In the genomic region with DNA sequence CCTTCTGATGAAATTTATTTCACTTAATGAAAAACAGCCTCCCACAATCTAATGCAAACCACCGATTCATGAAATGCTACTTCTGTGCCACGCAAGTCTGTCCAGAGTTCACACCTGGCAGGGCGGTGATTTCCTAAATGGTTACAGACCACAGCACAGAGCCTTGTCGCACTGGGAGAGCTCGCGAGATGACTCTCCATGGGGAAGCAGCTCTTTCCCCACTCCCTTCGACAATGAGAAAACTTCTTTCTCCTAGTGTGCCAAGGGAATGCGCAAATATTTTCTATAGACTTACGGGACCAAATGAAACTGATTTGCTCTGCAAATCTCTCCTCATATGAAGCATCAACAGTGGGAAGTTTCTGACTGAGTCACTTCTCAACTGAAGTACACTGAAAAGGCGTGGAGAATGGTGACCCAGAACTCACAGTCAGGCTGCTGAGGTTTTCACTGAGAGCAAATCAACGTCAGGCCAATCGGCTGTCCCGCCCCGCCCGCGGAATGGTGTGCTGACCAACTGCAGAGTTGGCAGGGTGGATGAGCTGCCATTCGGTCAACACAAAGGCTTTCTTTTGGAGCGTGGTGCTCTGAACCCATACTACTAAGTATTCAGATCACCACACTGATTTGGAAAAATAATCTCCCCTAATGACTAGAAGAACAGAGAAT, we compare ENCODE assay signal across 10 mouse cellular contexts.
A peak's percentile ranks its signal among the peaks of the same experiment; 100 is the strongest.
DNase-seq lines count a peak whose midpoint lies in the region; ATAC-seq and TF ChIP-seq lines count a peak whose summit lies in the region.
"Had no signal": no experiment of that assay in that cellular context is flagged by ENCODE, and none has a peak within 500 bp of the region (broad histone marks: within the 10 kb centered on the region; RNA-seq: fewer than 3 reads in every experiment).

No protein-coding gene starts in this region.

- no peak for ATAC-seq in cerebellum, adult (ENCODE audit: insufficient number of reproducible peaks, low FRiP score, low TSS enrichment)
- ATAC-seq in kidney, postnatal 0 days (replicated peaks; ENCODE audit: low FRiP score, low read depth) = no peak
- peak; percentile 37; the same call in 1 of the 2 replicates for ATAC-seq in hindbrain, embryonic 16.5 days

- H3K27ac ChIP-seq in kidney, postnatal 0 days = 0 out of 2 replicates have a peak overlapping the region, but pooled peaks have one; percentile 13
- H3K27ac ChIP-seq in hindbrain, embryonic 16.5 days (ENCODE audit: low read depth, low read length) = no peak overlapping the region
- H3K27ac ChIP-seq: macrophage; neural tube, embryonic 12.5 days had no signal

- no peak overlapping the region for H3K9ac ChIP-seq in kidney, postnatal 0 days (ENCODE audit: low read depth, low read length)
- no peak overlapping the region for H3K9ac ChIP-seq in hindbrain, embryonic 16.5 days (ENCODE audit: low read depth, low read length)
- H3K9ac ChIP-seq: neural tube, embryonic 12.5 days had no signal

- DNase-seq in cerebellum, adult 11-12 months = peak; percentile 30
- DNase-seq in kidney, postnatal 0 days (ENCODE audit: low spot score) = no peak
- DNase-seq in kidney, adult 9 months = no peak
- peak; percentile 85 for DNase-seq in ZHBTc4 (ENCODE audit: low read depth, low spot score)
- no peak for DNase-seq in lung, postnatal 4 days
- no peak for DNase-seq in thymus, postnatal 36 days

- H3K4me1 ChIP-seq in kidney, postnatal 0 days (replicated peaks; ENCODE audit: insufficient read depth, low read length) = no peaks in the 10 kb centered on the region
- H3K4me1 ChIP-seq in hindbrain, embryonic 16.5 days (ENCODE audit: control insufficient read depth, insufficient read depth, low read depth, low read length) = peaks cover 6% of the 10 kb centered on the region

- no peak for TF ChIP-seq CTCF in kidney, postnatal 0 days (IDR thresholded peaks at IDR 0.05; ENCODE audit: low read depth)

- H3K4me2 ChIP-seq in kidney, postnatal 0 days (ENCODE audit: low read length) = no peak overlapping the region
- H3K4me2 ChIP-seq in hindbrain, embryonic 16.5 days (ENCODE audit: low read length) = no peak overlapping the region
- H3K4me2 ChIP-seq: neural tube, embryonic 12.5 days had no signal

- WGBS in kidney, postnatal 0 days = 62% methylated on average over 18 of the region's 18 CpGs
- 46% methylated on average over 18 of the region's 18 CpGs for WGBS in hindbrain, embryonic 16.5 days

- H3K36me3 ChIP-seq in kidney, postnatal 0 days (ENCODE audit: insufficient read depth, low read length) = peaks cover 4% of the 10 kb centered on the region; the same call in 1 of the 2 replicates
- H3K36me3 ChIP-seq in hindbrain, embryonic 16.5 days (ENCODE audit: control insufficient read depth, insufficient read depth, low read length) = no peaks in the 10 kb centered on the region
- H3K36me3 ChIP-seq: neural tube, embryonic 12.5 days had no signal

- H3K9me3 ChIP-seq in kidney, postnatal 0 days (replicated peaks; ENCODE audit: low read length) = no peaks in the 10 kb centered on the region
- no peaks in the 10 kb centered on the region for H3K9me3 ChIP-seq in hindbrain, embryonic 16.5 days (ENCODE audit: control insufficient read depth, low read length)
- H3K9me3 ChIP-seq: neural tube, embryonic 12.5 days had no signal

- no peak overlapping the region for H3K4me3 ChIP-seq in kidney, postnatal 0 days (replicated peaks; ENCODE audit: low read depth, low read length)
- no peak overlapping the region for H3K4me3 ChIP-seq in hindbrain, embryonic 16.5 days (ENCODE audit: low read length)
- H3K4me3 ChIP-seq: neural tube, embryonic 12.5 days had no signal

- no peaks in the 10 kb centered on the region for H3K27me3 ChIP-seq in kidney, postnatal 0 days (ENCODE audit: insufficient read depth, low read length)
- H3K27me3 ChIP-seq in hindbrain, embryonic 16.5 days (replicated peaks; ENCODE audit: control insufficient read depth, insufficient read depth, low read length) = no peaks in the 10 kb centered on the region
- H3K27me3 ChIP-seq: neural tube, embryonic 12.5 days had no signal

Comparison
In these comparisons a context has a peak if more than half of its experiments do, and no peak if none do; other contexts are left out.
1. DNase-seq: peak in cerebellum, adult 11-12 months (single experiment) and ZHBTc4 (single experiment); none in kidney, postnatal 0 days (single experiment), kidney, adult 9 months (single experiment), lung, postnatal 4 days (0 of 2) and thymus, postnatal 36 days (0 of 2).